Mouse (Mus musculus) heart, adult 2 months (tissue): ENCODE results near the gene Cd274.

ENCODE experiments used
- CTCF ChIP-seq: fragments of 200-600 bp; IDR thresholded peaks from 2 replicates; pipeline ENCODE4 v1.8.1; 2022; ENCODE audit warnings: antibody characterized with exemption, mild to moderate bottlenecking, moderate library complexity
- POLR2A ChIP-seq: fragments of 200-500 bp; IDR thresholded peaks from 2 replicates; pipeline ENCODE4 v1.6.1; 2011; ENCODE audit warnings: mild to moderate bottlenecking, low read depth, low read length, control low read depth; ENCODE audit not compliant: insufficient read depth

GRCm38 (mm10) chr19:29354895-29355877 lies 12.1 kb upstream of the Cd274 start:
- TF ChIP-seq CTCF = peak; percentile 95
- no peak for TF ChIP-seq POLR2A
